Mouse (Mus musculus): ENCODE measurements around the gene Dock6. TPM values are rescaled to one million over a fixed set of nuclear protein-coding genes. Genes with fewer than 3 reads are reported as not detected.
A peak's percentile ranks its signal among the peaks of the same experiment; 100 is the strongest.
"Not testable (repeated sequence)": the region's sequence is repeated elsewhere in the genome, so short reads cannot be mapped to it uniquely, and the experiment has no call there.

Gene Dock6
- polyA plus RNA-seq, 1 experiment: 278 TPM

DNA sequence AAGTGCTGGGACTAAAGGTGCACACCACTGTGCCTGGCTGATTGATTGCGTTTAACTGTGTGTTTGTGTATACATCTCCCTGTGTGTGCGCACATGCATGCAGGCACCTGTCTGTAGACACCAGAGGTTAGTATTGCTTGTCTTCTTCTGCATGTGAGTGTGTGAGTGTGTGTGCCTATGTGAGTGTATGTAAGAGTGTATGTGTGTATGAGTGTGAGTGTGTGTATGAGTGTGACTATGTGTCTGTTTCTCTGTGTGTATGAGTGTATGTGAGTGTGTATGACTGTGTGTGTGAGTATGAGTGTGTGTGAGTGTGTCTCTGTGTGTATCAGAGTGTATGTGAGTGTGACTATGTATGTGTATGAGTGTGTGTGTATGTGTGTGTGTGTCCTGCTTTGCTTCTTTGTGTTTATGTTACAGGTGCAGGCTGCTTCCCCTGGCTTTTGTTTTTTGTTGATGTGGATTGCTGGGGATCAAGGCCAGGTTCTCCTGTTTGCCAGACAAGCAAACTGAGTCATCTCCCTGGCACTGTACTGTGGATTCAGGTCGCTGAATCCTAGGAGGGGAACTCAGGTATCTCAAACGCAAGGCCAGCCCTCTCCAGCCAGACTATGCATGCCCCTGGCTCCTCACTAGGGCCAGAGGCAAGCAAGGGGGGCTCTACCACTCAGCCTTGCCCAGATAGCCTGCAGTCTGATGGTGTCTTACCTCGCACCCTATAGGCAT, 13.4 kb upstream of the Dock6 start:
- no peak for DNase-seq
- no peak overlapping the region for H3K4me3 ChIP-seq (replicated peaks; ENCODE audit: extremely low read depth, low read depth, low read length)
- TF ChIP-seq CTCF (IDR thresholded peaks at IDR 0.05; ENCODE audit: insufficient read depth, low read length) (no peak), POLR2A (IDR thresholded peaks at IDR 0.05; ENCODE audit: borderline replicate concordance, extremely low read depth, low read depth, low read length) (no peak)
- 74% methylated on average over 5 of the region's 5 CpGs for WGBS
- H3K4me1 ChIP-seq (ENCODE audit: control insufficient read depth, insufficient read depth, low read length): 0 out of 2 replicates have a peak, but pooled peaks cover 5% of the 10 kb centered on the region

DNA sequence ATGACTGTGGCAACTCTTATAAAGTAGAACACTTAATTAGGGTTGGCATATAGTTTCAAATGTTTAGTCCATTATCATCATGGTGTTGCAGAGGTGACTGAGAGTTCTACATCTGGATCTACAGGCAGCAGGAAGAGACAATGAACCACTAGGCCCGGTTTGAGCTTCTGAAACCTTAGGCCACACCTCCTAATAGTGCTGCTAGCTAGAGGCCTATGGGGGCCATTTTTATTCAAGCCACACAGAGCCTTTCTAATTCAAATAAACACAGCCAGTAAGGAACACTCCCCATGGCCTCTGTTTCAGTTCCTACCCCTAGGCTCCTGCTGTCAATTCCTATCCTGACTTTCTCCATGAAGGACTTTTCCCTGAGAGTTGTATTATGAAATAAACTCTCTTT, 9.7 kb upstream of the Dock6 start:
- TF ChIP-seq CTCF (IDR thresholded peaks at IDR 0.05; ENCODE audit: insufficient read depth, low read length) (no peak), POLR2A (IDR thresholded peaks at IDR 0.05; ENCODE audit: borderline replicate concordance, extremely low read depth, low read depth, low read length) (no peak)
- no peak for DNase-seq
- 67% methylated on average over 1 of the region's 1 CpGs for WGBS
- H3K4me1 ChIP-seq (ENCODE audit: control insufficient read depth, insufficient read depth, low read length): peaks cover 10% of the 10 kb centered on the region; the same call in 1 of the 2 replicates
- H3K4me3 ChIP-seq (replicated peaks; ENCODE audit: extremely low read depth, low read depth, low read length): no peak overlapping the region

DNA sequence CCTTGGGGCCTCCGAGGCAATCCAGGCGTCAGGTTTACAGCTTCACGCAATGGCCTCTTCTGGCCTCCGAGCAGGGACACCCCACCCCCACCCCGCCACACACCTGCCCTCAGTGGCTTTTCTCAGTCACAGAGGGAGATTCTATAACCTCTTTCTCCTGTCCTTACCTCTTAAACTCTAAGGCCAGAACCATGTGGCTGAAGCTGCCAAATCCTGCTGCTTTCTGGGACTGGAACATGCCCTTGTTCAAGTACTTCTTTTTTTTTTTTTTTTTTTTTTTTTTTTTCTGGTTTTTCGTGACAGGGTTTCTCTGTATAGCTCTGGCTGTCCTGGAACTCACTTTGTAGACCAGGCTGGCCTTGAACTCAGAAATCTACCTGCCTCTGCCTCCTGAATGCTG, 7.9 kb upstream of the Dock6 start:
- DNase-seq; H3K4me1 ChIP-seq (ENCODE audit: control insufficient read depth, insufficient read depth, low read length); H3K4me3 ChIP-seq (replicated peaks; ENCODE audit: extremely low read depth, low read depth, low read length): not testable (repeated sequence)
- WGBS: 75% methylated on average over 6 of the region's 6 CpGs

DNA sequence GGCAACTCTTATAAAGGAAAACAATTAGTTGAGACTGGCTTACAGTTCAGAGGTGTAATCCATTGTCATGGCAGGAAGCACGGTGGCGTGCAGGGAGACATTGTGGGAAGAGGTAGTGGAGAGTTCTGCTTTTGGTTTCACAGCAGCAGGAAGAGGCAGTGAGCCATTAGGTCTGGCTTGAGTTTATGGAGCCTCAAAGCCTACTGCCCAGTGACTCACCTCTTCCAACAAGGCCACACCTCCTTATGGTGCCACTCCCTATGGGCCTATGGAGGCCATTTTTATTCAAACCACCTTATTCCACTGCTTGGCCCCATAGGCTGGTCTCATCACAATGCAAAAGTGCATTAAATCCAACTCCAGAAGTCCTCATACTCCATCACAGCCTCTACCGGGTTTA, 7.2 kb upstream of the Dock6 start:
- TF ChIP-seq POLR2A (IDR thresholded peaks at IDR 0.05; ENCODE audit: borderline replicate concordance, extremely low read depth, low read depth, low read length): no peak
- TF ChIP-seq CTCF (IDR thresholded peaks at IDR 0.05; ENCODE audit: insufficient read depth, low read length): no peak
- 68% methylated on average over 3 of the region's 3 CpGs for WGBS
- no peak for DNase-seq
- peaks cover 4% of the 10 kb centered on the region; the same call in 1 of the 2 replicates for H3K4me1 ChIP-seq (ENCODE audit: control insufficient read depth, insufficient read depth, low read length)
- H3K4me3 ChIP-seq (replicated peaks; ENCODE audit: extremely low read depth, low read depth, low read length): no peak overlapping the region

DNA sequence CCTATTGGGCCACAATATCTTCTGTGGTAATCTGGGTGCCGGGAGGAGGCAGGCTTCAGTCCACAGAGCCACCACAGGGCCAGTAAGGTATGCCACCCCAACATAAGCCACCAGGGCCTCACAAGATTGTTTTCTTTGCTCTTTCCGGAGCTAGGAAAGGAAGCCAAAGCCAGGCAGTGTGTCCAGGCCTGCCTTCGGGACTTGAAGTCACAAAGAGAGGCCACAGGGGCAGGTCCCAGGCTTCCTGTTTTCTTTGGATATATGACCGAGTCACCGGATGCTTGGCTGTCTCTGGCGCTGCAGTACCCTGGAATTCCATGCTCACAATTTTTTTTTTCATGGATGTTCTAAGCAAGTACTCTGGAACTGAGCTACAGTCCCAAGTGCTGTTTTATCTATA, 5.6 kb upstream of the Dock6 start:
- no peak for DNase-seq
- Histone ChIP-seq H3K4me1 (ENCODE audit: control insufficient read depth, insufficient read depth, low read length) (peaks cover 4% of the 10 kb centered on the region; the same call in 1 of the 2 replicates), H3K4me3 (replicated peaks; ENCODE audit: extremely low read depth, low read depth, low read length) (no peak overlapping the region)
- 29% methylated on average over 6 of the region's 6 CpGs for WGBS
- TF ChIP-seq CTCF (IDR thresholded peaks at IDR 0.05; ENCODE audit: insufficient read depth, low read length) (0 out of 2 replicates have a peak, but pooled peaks have one; percentile 18), POLR2A (IDR thresholded peaks at IDR 0.05; ENCODE audit: borderline replicate concordance, extremely low read depth, low read depth, low read length) (no peak)

DNA sequence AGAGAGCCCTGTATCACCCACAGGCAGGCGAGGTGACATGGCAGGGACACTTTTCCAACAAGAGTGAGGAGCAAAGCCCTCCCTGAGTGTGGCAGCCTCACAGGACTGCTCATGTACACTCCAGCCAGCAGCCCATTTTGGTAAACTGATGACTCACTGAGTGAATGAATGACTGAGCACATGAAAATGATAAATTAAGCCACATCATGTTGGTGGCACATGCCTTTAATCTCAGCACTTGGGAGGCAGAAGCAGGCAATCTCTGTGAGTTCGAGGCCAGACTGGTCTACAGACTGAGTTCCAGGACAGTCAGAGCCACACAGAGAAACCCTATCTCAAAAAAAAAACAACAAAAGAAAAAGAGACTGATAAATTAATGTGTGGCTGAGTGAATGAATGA, 5.1 kb upstream of the Dock6 start:
- TF ChIP-seq POLR2A (IDR thresholded peaks at IDR 0.05; ENCODE audit: borderline replicate concordance, extremely low read depth, low read depth, low read length): no peak
- no peak for TF ChIP-seq CTCF (IDR thresholded peaks at IDR 0.05; ENCODE audit: insufficient read depth, low read length)

DNA sequence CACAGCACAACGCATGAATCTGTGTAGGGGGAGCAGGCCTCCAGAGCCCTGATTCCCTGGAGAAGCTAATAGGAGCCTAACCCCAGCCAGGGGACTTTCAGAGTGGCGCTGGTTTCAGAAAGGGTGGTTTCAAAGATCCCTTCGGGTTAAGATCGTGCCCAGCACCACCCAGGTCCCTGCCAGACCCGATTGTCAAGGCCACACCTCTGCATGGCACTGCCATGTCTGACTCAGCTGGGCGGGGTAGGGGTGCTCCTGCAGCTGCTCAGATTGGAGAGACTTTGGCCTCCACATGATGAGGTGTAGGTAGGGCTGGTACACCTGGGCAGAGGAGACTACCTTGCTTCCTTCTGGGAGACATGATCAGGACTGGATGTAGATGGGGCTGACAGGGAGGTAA, 2.5 kb upstream of the Dock6 start:
- no peak for DNase-seq
- H3K4me3 ChIP-seq (replicated peaks; ENCODE audit: extremely low read depth, low read depth, low read length): no peak overlapping the region
- 80% methylated on average over 6 of the region's 6 CpGs for WGBS
- TF ChIP-seq POLR2A (IDR thresholded peaks at IDR 0.05; ENCODE audit: borderline replicate concordance, extremely low read depth, low read depth, low read length) (no peak), CTCF (IDR thresholded peaks at IDR 0.05; ENCODE audit: insufficient read depth, low read length) (no peak)
- H3K4me1 ChIP-seq (ENCODE audit: control insufficient read depth, insufficient read depth, low read length): peaks cover 8% of the 10 kb centered on the region

More for the DNA sequence above, 5.1 kb upstream of the Dock6 start:
- Histone ChIP-seq H3K4me1 (ENCODE audit: control insufficient read depth, insufficient read depth, low read length) (peaks cover 7% of the 10 kb centered on the region), H3K4me3 (replicated peaks; ENCODE audit: extremely low read depth, low read depth, low read length) (no peak overlapping the region)
- WGBS: 80% methylated on average over 2 of the region's 2 CpGs
- no peak for DNase-seq

DNA sequence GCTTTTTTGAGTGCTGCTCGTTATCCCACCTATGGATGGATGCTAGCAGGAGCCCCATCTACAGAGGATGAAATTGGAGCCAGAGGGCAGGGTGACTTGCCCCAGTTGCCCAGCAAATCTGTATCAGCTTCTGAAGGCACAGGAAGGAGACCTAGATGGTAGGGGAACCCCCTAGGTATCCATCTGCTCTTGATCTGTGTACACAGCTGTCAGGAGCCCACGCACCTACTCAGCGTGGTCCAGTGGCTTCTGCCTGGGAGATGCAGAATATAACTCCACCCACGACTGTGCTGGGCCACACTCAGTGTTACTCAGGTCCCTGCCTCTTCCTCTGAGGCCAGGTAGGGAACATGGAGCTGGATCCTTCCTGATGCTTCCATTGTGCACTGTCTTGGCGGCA, 1.5 kb upstream of the Dock6 start:
- TF ChIP-seq POLR2A (IDR thresholded peaks at IDR 0.05; ENCODE audit: borderline replicate concordance, extremely low read depth, low read depth, low read length): no peak
- no peak for TF ChIP-seq CTCF (IDR thresholded peaks at IDR 0.05; ENCODE audit: insufficient read depth, low read length)
- WGBS: 81% methylated on average over 5 of the region's 5 CpGs

DNA sequence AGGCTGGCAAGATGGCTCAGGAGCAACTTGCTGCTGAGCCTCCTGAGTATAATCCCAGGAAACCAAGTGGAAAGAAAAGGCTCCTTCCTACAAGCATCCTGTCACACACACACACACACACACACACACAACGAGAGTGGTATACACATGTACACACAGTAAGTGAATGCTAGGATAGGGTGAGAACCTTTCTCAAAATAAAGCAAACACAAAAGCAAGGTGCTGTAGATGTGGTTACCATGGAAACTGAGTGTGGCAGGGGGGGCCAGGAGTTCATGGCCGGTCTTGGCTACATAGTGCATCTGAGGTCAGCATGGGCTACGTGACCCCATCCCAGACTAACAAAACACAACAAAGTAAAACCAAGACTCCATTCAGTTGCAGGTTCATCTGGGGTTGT, 1.4 kb downstream of the Dock6 start:
- TF ChIP-seq POLR2A (IDR thresholded peaks at IDR 0.05; ENCODE audit: borderline replicate concordance, extremely low read depth, low read depth, low read length) (no peak), CTCF (IDR thresholded peaks at IDR 0.05; ENCODE audit: insufficient read depth, low read length) (no peak)
- DNase-seq: no peak
- WGBS: 39% methylated on average over 3 of the region's 3 CpGs
- Histone ChIP-seq H3K4me1 (ENCODE audit: control insufficient read depth, insufficient read depth, low read length) (peaks cover 16% of the 10 kb centered on the region), H3K4me3 (replicated peaks; ENCODE audit: extremely low read depth, low read depth, low read length) (peak overlapping the region; percentile 82)

More for the DNA sequence above, 1.5 kb upstream of the Dock6 start:
- DNase-seq: no peak
- peaks cover 8% of the 10 kb centered on the region for H3K4me1 ChIP-seq (ENCODE audit: control insufficient read depth, insufficient read depth, low read length)
- no peak overlapping the region for H3K4me3 ChIP-seq (replicated peaks; ENCODE audit: extremely low read depth, low read depth, low read length)
